Mouse (Mus musculus) cerebellum, adult 2 months (tissue): ENCODE results near the gene Stambpl1. TPM values are rescaled to one million over a fixed set of nuclear protein-coding genes. Genes with fewer than 3 reads are reported as not detected.

ENCODE experiments used
- DNase-seq, 2 experiments: peaks; one replicate each; pipeline ENCODE4 v3.0.0; 2021
- H3K27ac ChIP-seq: fragments of 200-500 bp; 2 replicates; pipeline ENCODE4 v1.5.1; 2012; ENCODE audit warnings: low read length, control low read depth, inconsistent platforms; ENCODE audit not compliant: insufficient read depth
- H3K27me3 ChIP-seq: fragments of 200-500 bp; 2 replicates; pipeline ENCODE4 v1.6.1; 2012; ENCODE audit warnings: inconsistent platforms, mild to moderate bottlenecking, low read length, moderate library complexity; ENCODE audit not compliant: control insufficient read depth, insufficient read depth
- H3K4me1 ChIP-seq: fragments of 200-500 bp; 2 replicates; pipeline ENCODE4 v1.6.1; 2011; ENCODE audit warnings: low read length; ENCODE audit not compliant: control insufficient read depth, insufficient read depth
- H3K4me3 ChIP-seq: fragments of 200-500 bp; replicated peaks from 2 replicates; pipeline ENCODE3; 2011; ENCODE audit warnings: mild to moderate bottlenecking, low read depth, low read length, control low read depth; ENCODE audit not compliant: insufficient read depth
- CTCF ChIP-seq: fragments of 200-500 bp; IDR thresholded peaks from 2 replicates; pipeline ENCODE4 v1.5.1; 2011; ENCODE audit warnings: low read depth, mild to moderate bottlenecking, control low read depth, low read length, moderate library complexity, borderline replicate concordance; ENCODE audit not compliant: insufficient read depth
- POLR2A ChIP-seq: fragments of 200-500 bp; IDR thresholded peaks from 2 replicates; pipeline ENCODE4 v1.6.1; 2011; ENCODE audit warnings: low read length, control low read depth, borderline replicate concordance; ENCODE audit not compliant: insufficient read depth
- WGBS: fragments of 180-500 bp; shearing (Covaris S2); methylation state at CpG from one replicate; pipeline ENCODE4 v1.1.7; 2018; 5-methylcytosine and 5-hydroxymethylcytosine counted together
- polyA plus RNA-seq: library from polyadenylated mRNA; depleted of rRNA; stranded (reverse); fragments of >200 nt; gene quantifications from 2 replicates; pipeline ENCODE4 v1.2.3, GENCODE M21; 2012

The Stambpl1 gene
- polyA plus RNA-seq, 1 experiment, result 17.9 TPM

DNA sequence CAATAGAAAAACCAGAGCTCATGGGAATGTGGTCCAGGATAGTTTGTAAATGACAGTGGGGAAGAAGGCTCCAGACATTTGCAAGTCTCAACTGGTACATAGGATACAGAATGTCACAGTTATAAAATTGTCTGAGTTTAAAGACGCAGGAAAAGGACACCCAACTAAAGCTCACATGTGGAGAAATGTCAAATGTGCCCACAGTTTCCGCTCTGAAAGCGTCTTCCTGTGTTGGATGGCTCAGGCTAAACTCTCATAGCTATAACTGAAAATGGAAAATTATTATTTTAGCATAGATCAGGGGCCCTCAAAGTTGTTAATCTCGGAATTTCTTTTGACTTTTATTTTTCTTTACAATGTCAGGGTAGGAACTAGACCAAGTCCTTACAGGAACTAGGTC lies 5.2 kb upstream of the Stambpl1 start:
- TF ChIP-seq CTCF (no peak), POLR2A (no peak)
- 91% methylated on average over 4 of the region's 4 CpGs for WGBS
- Histone ChIP-seq H3K4me1 (no peaks in the 10 kb centered on the region), H3K4me3 (no peak overlapping the region), H3K27me3 (no peaks in the 10 kb centered on the region), H3K27ac (no peak overlapping the region)
- no peak for DNase-seq

DNA sequence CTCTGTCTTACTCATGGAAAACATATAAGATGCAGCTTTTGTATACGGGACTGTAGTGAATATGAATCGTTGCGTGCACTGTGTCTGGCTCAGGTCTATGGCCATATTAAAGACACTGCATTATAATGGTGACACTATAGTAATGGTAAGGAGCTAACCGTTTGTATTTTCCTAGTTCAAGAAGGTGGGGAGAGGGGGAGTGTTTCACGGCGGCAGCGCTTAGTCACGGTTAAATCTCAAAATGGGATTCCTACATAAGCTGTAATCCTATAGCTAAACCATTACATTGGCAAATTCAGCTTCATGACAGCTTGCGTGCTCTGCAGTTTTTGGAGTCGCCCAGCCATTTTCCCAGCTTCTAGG lies 403 bp upstream of the Stambpl1 start:
- no peak for DNase-seq
- Histone ChIP-seq H3K27me3 (no peaks in the 10 kb centered on the region), H3K4me3 (peak overlapping the region; percentile 75), H3K27ac (no peak overlapping the region), H3K4me1 (no peaks in the 10 kb centered on the region)
- WGBS, result 29% methylated on average over 10 of the region's 10 CpGs
- TF ChIP-seq CTCF (no peak), POLR2A (no peak)

DNA sequence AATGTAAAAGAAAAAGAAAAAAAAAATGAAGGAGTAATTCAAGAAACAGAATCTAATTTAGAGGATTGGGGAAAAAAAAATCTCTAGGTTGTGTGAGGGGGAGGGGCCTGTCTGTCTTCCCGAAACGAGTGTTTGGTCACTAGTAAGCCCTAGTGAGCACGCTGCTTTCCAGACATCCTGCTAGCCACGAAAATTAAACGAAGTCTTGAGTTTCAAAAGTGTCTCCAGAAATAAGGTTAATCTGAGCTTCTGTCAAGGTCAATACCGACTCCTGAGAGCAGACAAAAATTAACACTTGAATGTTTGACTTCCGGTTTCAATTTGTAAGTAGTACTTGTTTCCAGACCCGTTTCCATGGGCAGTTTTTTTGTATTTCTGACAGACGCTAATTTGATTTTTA lies 1.1 kb downstream of the Stambpl1 start:
- TF ChIP-seq CTCF, result no peak
- TF ChIP-seq POLR2A, result no peak
- no peaks in the 10 kb centered on the region for H3K4me1 ChIP-seq
- H3K27me3 ChIP-seq, result no peaks in the 10 kb centered on the region
- DNase-seq, result peak; percentile 21 to 38
- peak overlapping the region; percentile 75 for H3K4me3 ChIP-seq
- 7% methylated on average over 9 of the region's 9 CpGs for WGBS
- H3K27ac ChIP-seq, result no peak overlapping the region

DNA sequence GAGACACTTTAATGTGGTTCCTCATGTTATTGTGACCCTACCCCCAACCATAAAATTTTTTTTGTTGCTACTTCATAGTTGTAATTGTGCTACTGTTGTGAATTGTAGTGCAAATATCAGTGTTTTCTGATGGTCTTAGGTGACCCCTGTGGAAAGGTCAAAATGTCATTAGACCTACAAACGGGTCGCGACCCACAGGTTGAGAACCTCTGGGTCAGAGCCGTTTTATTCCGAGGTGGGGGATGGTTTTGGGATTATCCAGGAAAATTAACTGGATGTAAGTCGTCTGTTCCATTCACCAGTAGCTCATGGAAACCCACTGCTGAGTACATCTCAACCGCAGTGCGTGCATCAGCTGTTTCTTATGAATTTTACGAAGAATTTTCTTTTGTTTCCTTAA lies 1.7 kb downstream of the Stambpl1 start:
- no peaks in the 10 kb centered on the region for H3K4me1 ChIP-seq
- DNase-seq, result no peak
- WGBS, result 73% methylated on average over 9 of the region's 9 CpGs
- no peaks in the 10 kb centered on the region for H3K27me3 ChIP-seq
- peak overlapping the region; percentile 36 for H3K4me3 ChIP-seq
- H3K27ac ChIP-seq, result no peak overlapping the region
- TF ChIP-seq POLR2A (no peak), CTCF (no peak)

DNA sequence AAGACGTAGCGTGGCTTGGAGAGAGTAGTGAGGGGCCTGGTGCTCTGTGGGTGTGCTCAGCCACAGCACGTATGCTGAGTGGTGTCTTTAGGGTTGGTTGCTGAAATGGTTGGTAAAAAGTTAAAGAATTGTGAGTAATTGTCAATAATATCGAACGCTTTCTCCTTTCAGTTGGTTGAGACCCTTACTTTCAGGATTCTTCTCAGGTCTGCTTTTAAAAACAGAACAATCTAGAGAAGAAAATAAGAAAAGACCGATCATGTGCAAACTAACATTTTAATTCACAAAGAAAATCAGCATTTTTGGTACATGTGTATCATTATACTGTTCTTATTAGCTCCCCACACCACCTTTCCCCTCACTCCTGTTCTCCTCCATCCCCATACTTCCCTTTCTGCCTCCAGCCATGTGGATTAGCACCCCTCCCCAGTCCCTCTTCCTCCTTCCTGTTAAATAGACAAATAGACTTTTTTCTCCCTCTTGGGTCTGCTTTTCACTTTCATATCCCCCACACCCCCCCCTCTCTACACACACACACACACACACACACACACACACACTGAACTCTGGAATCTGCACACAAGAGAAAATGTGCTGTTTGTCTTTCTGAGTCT lies 2.2 kb downstream of the Stambpl1 start:
- no peaks in the 10 kb centered on the region for H3K27me3 ChIP-seq
- 94% methylated on average over 6 of the region's 6 CpGs for WGBS
- H3K27ac ChIP-seq, result no peak overlapping the region
- no peak for DNase-seq
- TF ChIP-seq CTCF, result no peak
- no peak for TF ChIP-seq POLR2A
- no peaks in the 10 kb centered on the region for H3K4me1 ChIP-seq
- H3K4me3 ChIP-seq, result no peak overlapping the region

DNA sequence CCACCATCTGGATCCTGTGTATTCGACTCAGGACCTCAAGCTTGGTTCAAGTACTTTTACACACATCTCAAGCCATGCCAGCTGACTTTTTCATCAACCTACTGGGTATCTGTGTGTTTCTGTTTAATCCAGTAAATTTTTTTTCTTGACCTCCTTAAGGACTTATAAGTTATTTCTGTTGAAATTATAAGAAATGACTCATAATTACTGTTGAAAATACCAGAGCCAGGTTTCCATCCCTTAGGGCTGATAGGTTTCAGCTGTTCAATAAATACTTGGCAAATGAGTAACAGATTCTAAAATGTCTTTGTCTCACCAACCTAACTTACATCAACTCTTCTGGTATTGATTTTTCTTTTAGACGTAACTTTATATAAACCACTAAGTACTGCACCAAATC lies 3.0 kb downstream of the Stambpl1 start:
- no peak overlapping the region for H3K27ac ChIP-seq
- TF ChIP-seq CTCF (no peak), POLR2A (no peak)
- H3K4me1 ChIP-seq, result no peaks in the 10 kb centered on the region
- no peaks in the 10 kb centered on the region for H3K27me3 ChIP-seq
- no peak overlapping the region for H3K4me3 ChIP-seq
- WGBS, result 78% methylated on average over 2 of the region's 2 CpGs
- DNase-seq, result no peak

DNA sequence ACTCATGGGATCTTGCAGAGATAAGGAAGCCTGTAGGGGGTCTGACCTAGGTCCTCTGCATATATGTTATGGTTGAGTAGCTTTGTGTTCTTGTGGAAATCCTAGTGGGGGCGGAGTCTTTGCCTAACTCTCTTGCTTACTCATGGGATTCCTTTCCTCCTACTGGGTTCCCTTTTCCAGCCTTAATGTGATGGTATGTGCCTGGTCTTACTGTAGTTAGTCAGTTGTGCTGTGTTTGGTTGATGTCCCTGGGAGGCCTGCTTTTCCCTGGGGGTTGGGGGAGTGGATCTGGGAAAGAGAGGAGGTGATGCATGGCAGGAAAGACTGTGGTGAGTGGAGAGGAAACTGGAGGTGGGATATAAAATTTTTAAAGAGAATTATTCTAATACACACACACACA lies 6.0 kb downstream of the Stambpl1 start:
- Histone ChIP-seq H3K27ac (no peak overlapping the region), H3K4me1 (no peaks in the 10 kb centered on the region), H3K4me3 (no peak overlapping the region), H3K27me3 (no peaks in the 10 kb centered on the region)
- 96% methylated on average over 1 of the region's 1 CpGs for WGBS
- no peak for DNase-seq
- TF ChIP-seq CTCF (no peak), POLR2A (no peak)

DNA sequence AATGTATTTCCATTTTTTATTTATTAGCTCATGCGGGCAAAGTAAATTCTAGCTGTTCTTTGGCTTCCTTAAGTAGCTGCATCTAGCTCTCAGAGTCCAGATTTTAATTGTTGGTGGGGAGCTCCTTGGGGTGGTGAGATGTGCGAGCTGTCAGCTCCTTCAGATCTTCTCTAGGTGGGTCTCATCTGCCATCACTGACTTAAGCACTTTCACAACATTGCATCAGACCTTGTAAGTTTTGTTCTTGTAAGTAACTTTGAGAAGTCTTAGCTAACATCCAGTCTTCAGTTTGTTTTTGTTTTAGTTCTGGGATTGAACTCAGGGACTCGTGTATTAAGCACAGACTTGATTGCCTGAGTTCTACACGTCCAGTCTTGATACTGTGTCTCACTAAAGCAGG lies 6.9 kb downstream of the Stambpl1 start:
- WGBS, result 87% methylated on average over 4 of the region's 4 CpGs
- TF ChIP-seq CTCF, result no peak
- no peak for TF ChIP-seq POLR2A
- no peak for DNase-seq
- no peaks in the 10 kb centered on the region for H3K27me3 ChIP-seq
- H3K4me1 ChIP-seq, result no peaks in the 10 kb centered on the region
- H3K27ac ChIP-seq, result no peak overlapping the region
- no peak overlapping the region for H3K4me3 ChIP-seq

DNA sequence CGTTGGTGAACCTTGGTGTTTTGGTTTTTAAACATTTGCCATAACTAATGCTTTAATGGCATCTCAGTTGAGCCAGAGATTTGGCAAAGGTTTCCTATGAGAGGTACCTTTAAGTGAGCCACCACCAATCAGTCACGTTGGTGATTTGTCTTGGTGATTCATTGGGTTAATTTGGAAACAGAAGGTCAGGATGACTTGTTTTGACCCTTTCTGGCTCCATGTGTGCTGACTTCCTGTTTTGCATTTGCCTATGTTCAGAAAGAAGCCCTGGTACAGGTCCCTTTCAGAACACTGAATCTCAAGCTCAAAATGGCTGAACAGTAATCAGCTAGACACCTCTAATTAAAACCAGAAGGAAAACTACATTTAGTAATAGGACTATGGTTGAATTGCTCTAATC lies 7.5 kb downstream of the Stambpl1 start:
- 68% methylated on average over 2 of the region's 2 CpGs for WGBS
- no peak for TF ChIP-seq CTCF
- no peak for TF ChIP-seq POLR2A

More for the DNA sequence above, 7.5 kb downstream of the Stambpl1 start:
- H3K4me3 ChIP-seq, result no peak overlapping the region
- H3K27ac ChIP-seq, result no peak overlapping the region
- H3K27me3 ChIP-seq, result no peaks in the 10 kb centered on the region
- no peaks in the 10 kb centered on the region for H3K4me1 ChIP-seq
- no peak for DNase-seq
